Mouse (Mus musculus) limb, embryonic 15.5 days (tissue): ENCODE measurements around the gene Gm7879. TPM values are rescaled to one million over a fixed set of nuclear protein-coding genes. Genes with fewer than 3 reads are reported as not detected.

Experiments used
- ATAC-seq: fragments of 200-750 bp; cut with Nextera tagmentation; 2 replicates; pipeline ENCODE4 v1.8.0; 2017; ENCODE audit warnings: low read depth, moderate TSS enrichment; ENCODE audit not compliant: insufficient number of reproducible peaks, low FRiP score, low TSS enrichment
- H3K27ac ChIP-seq: fragments of 300-500 bp; sonication (generic); 2 replicates; pipeline ENCODE4 v1.5.1; 2015; ENCODE audit warnings: moderate library complexity, mild to moderate bottlenecking, inconsistent platforms
- H3K27me3 ChIP-seq: fragments of 300-500 bp; sonication (generic); 2 replicates; pipeline ENCODE4 v1.6.1; 2015; ENCODE audit warnings: inconsistent platforms
- H3K36me3 ChIP-seq: fragments of 300-500 bp; sonication (generic); 2 replicates; pipeline ENCODE4 v1.6.1; 2015; ENCODE audit warnings: inconsistent platforms
- H3K4me1 ChIP-seq: fragments of 300-500 bp; sonication (generic); 2 replicates; pipeline ENCODE4 v1.6.1; 2015; ENCODE audit warnings: inconsistent platforms
- H3K4me2 ChIP-seq: fragments of 300-500 bp; sonication (generic); 2 replicates; pipeline ENCODE4 v1.6.1; 2015; ENCODE audit warnings: mild to moderate bottlenecking, inconsistent platforms
- H3K4me3 ChIP-seq: fragments of 300-500 bp; sonication (generic); 2 replicates; pipeline ENCODE4 v1.5.1; 2015; ENCODE audit warnings: mild to moderate bottlenecking, inconsistent platforms
- H3K9ac ChIP-seq: fragments of 300-500 bp; sonication (generic); 2 replicates; pipeline ENCODE4 v1.6.1; 2015; ENCODE audit warnings: inconsistent platforms
- H3K9me3 ChIP-seq: fragments of 300-500 bp; sonication (generic); 2 replicates; pipeline ENCODE4 v1.6.1; 2016; ENCODE audit warnings: inconsistent platforms
- WGBS: fragments of 180-500 bp; shearing (Covaris S2); methylation state at CpG from one replicate; pipeline ENCODE4 v1.1.7; 2015; 5-methylcytosine and 5-hydroxymethylcytosine counted together
- polyA plus RNA-seq: library from polyadenylated mRNA; unstranded; fragments of >200 nt; fragmentation: Nextera tagmentation; extraction: Ambion mirVana; gene quantifications from 2 replicates; pipeline ENCODE4 v1.2.1, GENCODE M21; 2015

Gm7879 gene
- polyA plus RNA-seq, 1 experiment from 2014 or later: 0.45 TPM

- no peaks in the 10 kb centered on the region for H3K9me3 ChIP-seq
- no peak overlapping the region for H3K4me3 ChIP-seq
- no peaks in the 10 kb centered on the region for H3K36me3 ChIP-seq
- H3K4me1 ChIP-seq: no peaks in the 10 kb centered on the region
- ATAC-seq: no peak
- no peak overlapping the region for H3K4me2 ChIP-seq
- no peak overlapping the region for H3K27ac ChIP-seq
- H3K27me3 ChIP-seq: no peaks in the 10 kb centered on the region
- no peak overlapping the region for H3K9ac ChIP-seq
- 70% methylated on average over 3 of the region's 3 CpGs for WGBS
Measured at GRCm38 (mm10) chr5:43959884-43960440, 47.0 kb downstream of the Gm7879 start.

GRCm38 (mm10) chr5:43961056-43961455 lies 48.1 kb downstream of the Gm7879 start:
- Histone ChIP-seq H3K36me3 (no peaks in the 10 kb centered on the region), H3K4me3 (no peak overlapping the region), H3K9ac (no peak overlapping the region), H3K9me3 (no peaks in the 10 kb centered on the region), H3K27ac (no peak overlapping the region), H3K4me2 (no peak overlapping the region), H3K27me3 (no peaks in the 10 kb centered on the region), H3K4me1 (no peaks in the 10 kb centered on the region)
- ATAC-seq: no peak
- 84% methylated on average over 3 of the region's 3 CpGs for WGBS

Other genes with a start within 250 kb of the Gm7879 start
- gene Bst1, start 94.3 kb upstream of the Gm7879 start, polyA plus RNA-seq: 2.0 and 4.0 TPM in 2 replicates
- 54.0 and 54.6 TPM in 2 replicates for gene Fbxl5, start 91.5 kb upstream of the Gm7879 start, polyA plus RNA-seq
- gene Cd38, start 44.6 kb upstream of the Gm7879 start, polyA plus RNA-seq: 7.0 and 7.2 TPM in 2 replicates
- 194 and 204 TPM in 2 replicates for gene Fgfbp1, start 68.6 kb downstream of the Gm7879 start, polyA plus RNA-seq
- 28.1 and 31.3 TPM in 2 replicates for gene Prom1, start 188.9 kb downstream of the Gm7879 start, polyA plus RNA-seq